Mouse (Mus musculus) lung, postnatal 0 days (tissue): ENCODE results near the gene Klc2. TPM values are rescaled to one million over a fixed set of nuclear protein-coding genes. Genes with fewer than 3 reads are reported as not detected.

Experiments used
- ATAC-seq: fragments of 200-750 bp; cut with Nextera tagmentation; 2 replicates; pipeline ENCODE4 v1.8.0; 2017; ENCODE audit warnings: moderate library complexity
- DNase-seq: peaks from one replicate; pipeline ENCODE4 v3.0.0-alpha.2; 2016; ENCODE audit warnings: low spot score
- H3K27ac ChIP-seq: fragments of 300-500 bp; sonication (generic); 2 replicates; pipeline ENCODE4 v1.5.1; 2014; ENCODE audit warnings: antibody characterized with exemption, mild to moderate bottlenecking, low read length, mixed read lengths
- H3K27me3 ChIP-seq: fragments of 300-500 bp; sonication (generic); replicated peaks from 2 replicates; pipeline ENCODE4 v1.6.1; 2014; ENCODE audit warnings: low read length, mixed read lengths; ENCODE audit not compliant: insufficient read depth
- H3K36me3 ChIP-seq: fragments of 300-500 bp; sonication (generic); 2 replicates; pipeline ENCODE4 v1.6.1; 2014; ENCODE audit warnings: low read length, mixed read lengths; ENCODE audit not compliant: insufficient read depth
- H3K4me1 ChIP-seq: fragments of 300-500 bp; sonication (generic); 2 replicates; pipeline ENCODE4 v1.6.1; 2014; ENCODE audit warnings: antibody characterized with exemption, low read depth, low read length, mixed read lengths; ENCODE audit not compliant: insufficient read depth
- H3K4me2 ChIP-seq: fragments of 300-500 bp; sonication (generic); replicated peaks from 2 replicates; pipeline ENCODE4 v1.6.1; 2014; ENCODE audit warnings: low read depth, mild to moderate bottlenecking, low read length, moderate library complexity, mixed read lengths
- H3K4me3 ChIP-seq: fragments of 300-500 bp; sonication (generic); 2 replicates; pipeline ENCODE4 v1.5.1; 2014; ENCODE audit warnings: low read depth, low read length
- H3K9ac ChIP-seq: fragments of 300-500 bp; sonication (generic); replicated peaks from 2 replicates; pipeline ENCODE4 v1.6.1; 2014; ENCODE audit warnings: low read depth, mild to moderate bottlenecking
- H3K9me3 ChIP-seq: fragments of 300-500 bp; sonication (generic); 2 replicates; pipeline ENCODE4 v1.6.1; 2016; ENCODE audit warnings: low read length, mixed read lengths
- CTCF ChIP-seq: IDR thresholded peaks from 2 replicates; pipeline ENCODE4 v1.5.1; 2016; ENCODE audit warnings: antibody characterized with exemption, mild to moderate bottlenecking
- EP300 ChIP-seq: IDR thresholded peaks from 2 replicates; pipeline ENCODE4 v1.6.1; 2016; ENCODE audit warnings: antibody characterized with exemption, mild to moderate bottlenecking, control low read depth
- WGBS: fragments of 180-500 bp; shearing (Covaris S2); extraction: QIAGEN DNeasy Blood & Tissue Kit; methylation state at CpG from one replicate; pipeline ENCODE4 v1.1.7; 2014; 5-methylcytosine and 5-hydroxymethylcytosine counted together
- polyA plus RNA-seq: library from polyadenylated mRNA; unstranded; fragments of >200 nt; fragmentation: Nextera tagmentation; extraction: Ambion mirVana; gene quantifications from 2 replicates; pipeline ENCODE4 v1.2.1, GENCODE M21; 2015

Gene Klc2
- polyA plus RNA-seq, 1 experiment from 2014 or later: 10.8 TPM

DNA sequence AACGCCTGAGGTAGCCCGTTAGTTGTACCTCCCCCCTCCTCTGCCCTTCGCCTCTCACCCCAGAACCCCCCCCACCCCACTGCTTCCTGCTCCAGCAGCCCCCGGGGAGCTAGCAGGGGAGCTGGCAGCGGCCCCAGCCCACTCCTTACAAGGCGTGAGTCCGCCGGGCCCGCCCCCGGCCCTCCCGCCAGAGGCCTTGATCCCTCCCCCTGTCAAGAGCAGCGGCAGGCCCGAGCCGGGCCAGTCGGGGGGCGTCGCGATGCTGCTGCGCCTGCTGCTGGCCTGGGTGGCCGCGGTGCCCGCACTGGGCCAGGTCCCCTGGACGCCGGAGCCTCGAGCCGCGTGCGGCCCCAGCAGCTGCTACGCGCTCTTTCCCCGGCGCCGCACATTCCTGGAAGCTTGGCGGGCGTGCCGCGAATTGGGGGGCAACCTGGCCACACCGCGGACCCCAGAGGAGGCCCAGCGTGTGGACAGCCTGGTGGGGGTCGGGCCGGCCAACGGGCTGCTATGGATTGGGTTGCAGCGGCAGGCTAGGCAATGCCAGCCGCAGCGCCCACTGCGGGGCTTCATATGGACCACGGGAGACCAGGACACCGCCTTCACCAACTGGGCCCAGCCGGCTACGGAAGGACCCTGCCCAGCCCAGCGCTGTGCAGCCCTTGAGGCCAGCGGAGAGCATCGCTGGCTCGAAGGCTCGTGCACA, 50.3 kb downstream of the Klc2 start, which contains the start of gene Cd248:
TSS of gene Cd248 (plus strand) at position 212 of the 703 bp plus-strand sequence.
- no peaks in the 10 kb centered on the region for H3K9me3 ChIP-seq
- peak; percentile 67 for ATAC-seq
- peak within 1 kb of the TSS; percentile 41 for H3K4me3 ChIP-seq
- peaks cover 14% of the 10 kb centered on the region; the same call in 1 of the 2 replicates for H3K4me1 ChIP-seq
- peak within 1 kb of the TSS; percentile 57 for H3K27ac ChIP-seq
- DNase-seq: peak; percentile 77
- under 1% methylated on average over 39 of the region's 56 CpGs for WGBS
- H3K4me2 ChIP-seq: peak within 1 kb of the TSS; percentile 70
- no peaks in the 10 kb centered on the region for H3K36me3 ChIP-seq
- 0 out of 2 replicates have a peak, but pooled peaks cover 11% of the 10 kb centered on the region for H3K27me3 ChIP-seq
- TF ChIP-seq EP300 (no peak), CTCF (no peak)
- H3K9ac ChIP-seq: peak within 1 kb of the TSS; percentile 6

DNA sequence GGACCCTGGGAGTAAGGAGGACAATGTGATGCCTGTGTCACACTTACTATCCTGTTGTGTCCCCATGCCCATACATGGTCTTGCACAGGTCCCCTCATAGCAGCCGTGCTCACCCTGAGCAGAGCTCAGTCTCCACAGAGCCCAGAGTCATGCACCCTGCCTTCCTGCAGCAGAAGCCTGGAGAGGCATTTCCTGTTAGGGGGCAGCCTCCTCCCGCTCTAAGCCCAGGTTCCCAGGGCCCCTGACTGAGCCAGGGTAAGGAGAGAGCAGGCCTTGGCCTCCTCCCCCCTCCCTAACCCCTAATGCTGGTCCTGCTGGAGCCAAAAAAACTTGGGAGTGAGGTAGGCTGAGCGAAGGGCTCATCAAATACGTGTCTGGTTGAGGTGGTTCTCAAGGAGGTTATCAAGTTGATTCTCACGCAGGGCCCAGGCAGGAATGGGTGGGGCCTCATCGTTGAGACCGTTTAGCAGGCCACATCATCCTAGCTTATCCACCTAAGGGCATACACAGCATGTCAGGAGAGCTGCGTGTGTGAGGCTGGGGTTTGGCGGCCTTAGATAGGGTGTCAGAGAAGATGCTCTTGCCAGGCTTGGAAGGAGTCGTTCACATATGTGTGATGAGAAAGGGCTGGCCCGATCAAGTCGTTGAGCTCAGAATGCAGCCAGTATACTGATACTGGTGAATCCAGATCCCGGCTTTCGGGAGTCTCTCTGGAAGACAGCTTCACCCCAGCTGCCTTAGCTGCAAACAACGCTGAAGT, 51.1 kb downstream of the Klc2 start:
- Histone ChIP-seq H3K4me1 (peaks cover 14% of the 10 kb centered on the region; the same call in 1 of the 2 replicates), H3K4me3 (peak overlapping the region; percentile 41), H3K36me3 (no peaks in the 10 kb centered on the region), H3K9me3 (no peaks in the 10 kb centered on the region), H3K27me3 (0 out of 2 replicates have a peak, but pooled peaks cover 11% of the 10 kb centered on the region), H3K4me2 (peak overlapping the region; percentile 70), H3K9ac (no peak overlapping the region), H3K27ac (peak overlapping the region; percentile 57)
- ATAC-seq (peak; percentile 8; the same call in 1 of the 2 replicates), DNase-seq (peak; percentile 20)
- no peak for TF ChIP-seq CTCF
- no peak for TF ChIP-seq EP300
- WGBS: 8% methylated on average over 15 of the region's 15 CpGs

DNA sequence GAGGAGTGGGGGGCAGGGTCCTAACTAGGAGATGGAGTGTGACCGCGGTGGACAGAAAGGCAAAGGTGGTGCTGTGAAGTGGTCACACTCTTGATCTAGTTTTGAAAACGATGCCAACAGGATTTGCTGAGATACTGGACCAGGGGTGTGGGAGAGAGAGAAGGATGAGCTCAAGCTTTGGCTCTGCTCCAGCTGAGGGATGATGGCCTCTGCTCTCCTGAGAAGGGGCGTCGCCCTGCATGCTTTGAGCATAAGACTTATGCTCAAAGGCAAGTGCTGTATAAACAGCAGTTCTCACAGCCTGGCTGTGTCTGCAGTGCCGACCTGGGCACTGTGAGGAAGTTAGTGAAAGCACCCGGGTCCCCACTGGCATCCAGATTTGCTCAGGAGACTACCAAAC, 53.3 kb downstream of the Klc2 start:
- no peaks in the 10 kb centered on the region for H3K36me3 ChIP-seq
- H3K4me1 ChIP-seq: peaks cover 22% of the 10 kb centered on the region; the same call in 1 of the 2 replicates
- no peak for ATAC-seq
- no peaks in the 10 kb centered on the region for H3K9me3 ChIP-seq
- 26% methylated on average over 7 of the region's 7 CpGs for WGBS
- H3K27ac ChIP-seq: no peak overlapping the region
- H3K4me2 ChIP-seq: no peak overlapping the region
- TF ChIP-seq CTCF: no peak
- no peak for TF ChIP-seq EP300
- 0 out of 2 replicates have a peak, but pooled peaks cover 11% of the 10 kb centered on the region for H3K27me3 ChIP-seq
- DNase-seq: peak; percentile 44
- H3K9ac ChIP-seq: no peak overlapping the region
- H3K4me3 ChIP-seq: no peak overlapping the region

DNA sequence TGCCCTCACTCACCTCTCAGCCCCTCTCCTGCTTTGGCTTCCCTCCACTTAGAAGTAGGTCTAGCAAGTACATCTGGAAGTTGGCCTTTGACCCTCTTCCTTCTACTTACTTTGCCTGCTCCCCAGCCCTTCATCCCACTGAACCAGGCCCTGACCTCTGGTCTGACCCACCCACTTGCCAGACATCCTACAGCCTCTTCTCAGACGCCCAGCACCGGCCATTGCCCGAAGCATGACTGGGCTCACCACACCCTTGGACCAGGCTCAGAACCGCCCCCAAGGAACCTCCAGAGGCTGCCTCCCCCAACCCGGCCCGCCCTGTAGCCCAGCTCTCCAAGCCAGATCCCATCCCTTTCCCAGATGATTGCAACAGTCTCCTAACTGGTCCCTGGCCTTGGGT, 55.9 kb downstream of the Klc2 start:
- H3K27me3 ChIP-seq: no peaks in the 10 kb centered on the region
- H3K9me3 ChIP-seq: no peaks in the 10 kb centered on the region
- no peak overlapping the region for H3K27ac ChIP-seq
- no peaks in the 10 kb centered on the region for H3K36me3 ChIP-seq
- no peak overlapping the region for H3K4me3 ChIP-seq
- ATAC-seq: no peak
- 67% methylated on average over 6 of the region's 6 CpGs for WGBS
- peaks cover 19% of the 10 kb centered on the region; the same call in 1 of the 2 replicates for H3K4me1 ChIP-seq
- no peak for TF ChIP-seq CTCF
- TF ChIP-seq EP300: no peak
- H3K4me2 ChIP-seq: no peak overlapping the region
- no peak overlapping the region for H3K9ac ChIP-seq
- DNase-seq: no peak

DNA sequence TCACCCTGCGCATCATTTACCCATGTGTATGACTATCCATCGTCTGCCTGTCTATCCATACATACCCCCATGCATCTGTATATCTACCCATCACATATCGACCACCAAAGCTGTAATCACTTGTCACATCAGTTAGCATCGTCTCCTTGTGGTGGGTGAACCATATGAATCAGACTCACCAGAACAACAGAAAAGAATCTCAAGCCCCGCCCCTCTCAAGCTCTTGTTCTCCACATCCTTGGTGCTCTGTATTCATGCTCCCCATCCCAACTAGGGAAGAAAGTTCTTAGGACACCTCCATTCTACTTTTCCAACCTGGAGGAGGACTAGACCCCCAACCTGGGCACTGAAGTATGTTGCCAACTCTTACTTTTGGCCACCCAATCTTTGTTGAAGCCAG, 56.3 kb downstream of the Klc2 start:
- Histone ChIP-seq H3K36me3 (no peaks in the 10 kb centered on the region), H3K27me3 (no peaks in the 10 kb centered on the region), H3K9ac (no peak overlapping the region), H3K9me3 (no peaks in the 10 kb centered on the region), H3K4me2 (no peak overlapping the region), H3K4me1 (peaks cover 16% of the 10 kb centered on the region; the same call in 1 of the 2 replicates), H3K4me3 (no peak overlapping the region), H3K27ac (no peak overlapping the region)
- no peak for TF ChIP-seq CTCF
- no peak for TF ChIP-seq EP300
- no peak for DNase-seq
- no peak for ATAC-seq
- 66% methylated on average over 5 of the region's 5 CpGs for WGBS
